Mouse (Mus musculus): ENCODE data around the gene Dthd1.

Gene Dthd1

DNA sequence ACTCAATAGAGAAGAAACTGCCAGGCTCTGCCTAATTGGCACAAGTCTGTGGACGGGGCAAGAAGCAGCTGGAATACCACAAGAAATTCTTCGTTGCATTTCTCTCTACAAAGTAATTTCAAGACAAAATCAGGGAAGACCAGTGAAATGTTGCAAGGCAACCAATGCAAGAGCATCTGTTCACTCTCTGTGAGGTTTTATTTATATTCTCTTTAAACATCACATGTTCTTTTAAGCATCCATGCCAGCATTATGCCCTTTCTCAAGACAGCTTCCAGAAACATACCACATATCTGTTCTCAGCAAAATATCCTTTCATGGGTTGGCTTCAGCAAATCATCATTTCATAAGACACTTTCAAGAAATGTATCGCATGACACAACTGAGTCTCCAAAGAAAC, 50.7 kb downstream of the Dthd1 start:
- no peak for DNase-seq (ENCODE audit: low spot score)

DNA sequence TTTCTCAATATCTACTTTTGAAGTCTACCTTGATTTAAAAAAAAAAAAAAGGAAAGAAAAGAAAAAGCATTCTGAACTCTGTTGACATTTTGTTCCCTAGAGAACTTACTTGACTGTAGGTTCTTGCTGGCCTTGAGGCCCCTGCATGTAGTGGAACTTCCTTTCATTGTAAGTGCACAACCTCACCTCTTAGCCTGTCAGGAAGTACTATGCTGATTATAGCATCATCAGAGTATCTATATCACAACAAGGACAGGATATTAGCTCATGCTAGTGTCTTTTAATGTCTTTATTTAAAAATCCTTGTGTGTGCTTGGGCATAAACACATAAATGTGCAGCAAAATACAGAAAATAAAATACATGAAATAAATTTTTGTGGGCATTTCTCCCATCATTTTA, 53.4 kb downstream of the Dthd1 start:
- DNase-seq (ENCODE audit: low spot score) = no peak

DNA sequence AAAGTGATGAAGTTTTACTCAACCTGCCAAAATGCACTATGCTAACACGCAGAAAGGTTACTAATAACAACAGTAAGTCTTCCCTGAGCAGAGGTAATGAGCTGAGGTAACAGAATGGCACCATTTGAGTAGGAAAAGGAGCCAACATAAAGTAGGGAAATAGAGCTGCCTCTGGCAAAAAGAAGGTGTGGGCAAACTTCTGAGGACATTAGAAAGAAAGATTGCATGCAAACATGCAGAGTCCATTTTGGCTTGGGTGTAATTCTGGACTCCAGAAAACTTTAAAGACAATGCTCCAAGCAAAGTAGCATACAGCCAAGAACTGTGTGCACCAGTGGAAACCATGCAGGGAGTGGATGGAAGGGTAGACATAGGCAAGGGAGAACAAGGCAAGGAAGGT, 65.9 kb downstream of the Dthd1 start:
- DNase-seq (ENCODE audit: low spot score) = no peak

DNA sequence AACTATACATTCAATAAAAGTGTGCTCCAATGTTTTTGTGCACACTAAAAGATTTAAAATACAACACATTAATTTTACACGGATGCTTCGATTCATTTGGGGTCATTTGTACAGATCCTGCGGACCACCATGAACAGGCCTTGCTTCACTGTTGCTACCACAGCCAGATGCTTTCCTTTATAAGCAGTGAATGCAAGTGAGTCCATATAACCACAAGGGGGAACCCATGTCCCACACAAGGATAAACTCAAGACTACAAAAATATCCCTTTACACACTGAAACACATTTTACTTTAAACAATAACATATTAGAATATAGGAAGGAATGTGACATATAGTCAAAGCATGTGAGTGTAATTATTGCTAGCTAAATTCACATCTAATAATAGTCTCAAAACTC, 81.7 kb downstream of the Dthd1 start:
- no peak for DNase-seq (ENCODE audit: low spot score)

DNA sequence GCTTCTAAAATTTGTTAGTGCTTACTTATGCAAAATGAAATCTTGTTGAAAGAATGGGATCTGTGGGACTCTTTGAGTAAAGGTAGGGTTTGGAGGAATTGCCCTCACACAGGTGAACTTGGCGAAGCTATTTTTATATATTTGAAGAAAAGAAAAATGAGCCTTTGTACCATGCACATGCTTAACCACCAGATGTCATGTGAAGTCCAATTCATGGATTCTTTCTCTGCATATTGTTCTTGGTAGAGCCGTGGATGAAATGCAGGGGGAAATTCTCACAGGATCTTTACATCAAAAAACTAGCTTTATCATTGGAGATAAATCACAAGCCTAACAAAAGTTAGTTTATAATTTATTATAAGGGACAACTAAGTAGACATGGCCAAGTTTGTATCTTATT, 93.3 kb downstream of the Dthd1 start:
- no peak for DNase-seq (ENCODE audit: low spot score)

DNA sequence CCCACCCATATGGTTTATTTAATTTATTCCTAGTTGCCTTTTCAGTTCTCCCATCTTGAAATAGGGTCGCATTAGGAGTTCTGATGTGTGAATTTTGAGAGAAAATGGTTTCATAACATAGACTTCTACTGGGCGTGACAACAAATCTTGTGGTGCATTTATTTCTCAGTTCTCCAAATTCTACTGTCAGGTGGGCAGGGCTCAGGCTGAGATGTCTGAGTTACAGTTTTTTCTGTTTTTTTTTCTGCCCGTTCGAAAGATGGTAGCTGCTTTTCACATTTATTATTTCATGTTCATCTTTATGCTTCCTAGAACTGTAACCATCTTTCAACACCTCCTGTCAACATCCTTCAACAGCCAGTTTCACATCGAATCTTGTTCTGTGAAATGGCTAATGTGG, 95.5 kb downstream of the Dthd1 start:
- DNase-seq (ENCODE audit: low spot score) = no peak

DNA sequence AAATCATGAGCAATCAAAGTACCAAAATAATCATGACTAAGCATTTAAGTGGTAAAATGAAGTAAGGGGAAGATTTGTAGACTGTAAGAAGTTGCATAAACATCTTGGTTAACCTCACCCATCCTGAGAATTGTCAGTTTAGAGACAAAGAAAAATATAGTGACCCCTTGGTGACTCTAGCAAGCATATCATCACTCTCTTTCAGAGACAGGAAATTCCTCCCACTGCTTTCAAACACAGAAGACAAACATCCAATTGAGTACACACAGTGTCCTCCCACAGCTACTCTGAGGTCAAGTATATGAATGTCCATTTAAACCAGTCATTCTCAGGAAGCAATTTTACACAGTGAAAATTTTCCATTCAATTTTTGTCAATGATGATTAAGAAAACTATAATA, 111.0 kb downstream of the Dthd1 start:
- no peak for DNase-seq (ENCODE audit: low spot score)

All from MN1 (cell line).